Mouse (Mus musculus): ENCODE data around the gene Fbxl3.

Gene Fbxl3

DNA sequence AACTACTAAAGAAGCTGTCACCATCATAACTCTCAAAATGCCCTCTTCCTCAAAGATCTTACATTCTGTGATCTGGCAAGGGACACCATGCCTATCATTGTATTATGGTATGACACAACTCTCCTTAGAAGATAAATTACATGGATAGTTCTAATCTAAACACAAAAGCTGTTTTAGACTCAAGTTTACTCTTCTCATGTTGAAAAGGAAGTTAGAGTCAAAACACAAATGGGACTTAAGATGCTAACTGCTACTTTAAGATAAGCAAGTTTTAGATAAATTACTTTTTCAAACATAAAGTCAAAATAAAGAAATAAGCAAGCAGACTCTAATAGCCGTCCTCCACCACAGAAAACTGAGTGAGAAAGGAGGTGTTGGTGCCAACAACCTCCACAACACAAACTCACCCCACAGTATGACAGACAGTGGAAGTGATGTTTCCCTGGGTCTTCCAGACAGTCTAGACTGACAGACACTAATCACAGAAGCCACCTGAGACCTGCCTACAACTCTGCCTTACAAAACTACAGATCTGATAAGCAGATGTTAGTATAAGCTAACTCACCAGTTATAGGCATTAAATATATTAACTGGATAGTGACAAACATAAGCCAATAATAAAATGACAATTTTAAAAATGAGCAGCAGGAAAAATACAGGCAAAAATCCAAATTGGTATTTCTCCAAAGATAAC is 13.4 kb downstream of the Fbxl3 start:
- DNase-seq (ENCODE audit: low spot score), result no peak

DNA sequence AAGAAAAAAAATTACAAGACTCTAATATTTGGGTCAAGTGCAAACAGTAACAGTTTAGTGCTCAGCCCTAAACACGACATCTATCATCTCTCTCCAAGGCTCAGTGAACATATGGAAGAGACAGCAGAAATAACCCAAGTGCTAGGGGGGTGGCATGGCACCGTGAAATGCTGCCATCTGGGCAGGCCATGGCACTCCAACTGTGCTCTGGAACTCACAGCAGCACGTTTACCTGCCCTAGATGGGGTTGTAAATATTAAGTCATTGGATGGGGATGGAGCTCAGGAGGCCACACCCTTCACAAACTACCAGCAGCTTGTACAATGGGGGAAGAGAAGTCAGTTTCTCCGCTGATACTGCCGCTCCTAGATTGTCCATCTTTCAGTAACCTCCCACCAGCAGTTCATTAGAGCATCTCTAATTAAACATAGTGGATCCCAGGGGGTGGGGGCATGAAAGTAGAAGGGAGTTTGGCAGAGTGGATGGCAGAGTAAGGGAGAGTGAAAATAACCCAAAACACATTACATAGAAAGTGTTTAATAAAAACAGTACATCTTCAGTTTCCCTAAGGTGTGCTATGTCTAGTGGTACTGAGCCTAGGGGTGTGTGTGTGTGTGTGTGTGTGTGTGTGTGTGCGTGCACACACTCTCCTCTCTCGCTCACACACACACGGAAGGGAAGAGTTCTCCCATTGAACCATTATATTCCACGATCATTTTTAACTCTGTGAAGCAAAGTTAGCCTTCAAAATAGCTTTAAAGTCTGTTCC is 20.0 kb downstream of the Fbxl3 start:
- DNase-seq (ENCODE audit: low spot score), result no peak

- no peak for DNase-seq (ENCODE audit: low spot score)
Measured at GRCm38 (mm10) chr14:103078006-103078912, 21.1 kb downstream of the Fbxl3 start.

- DNase-seq (ENCODE audit: low spot score), result no peak
Measured at GRCm38 (mm10) chr14:103077272-103078005, 21.9 kb downstream of the Fbxl3 start.

- no peak for DNase-seq (ENCODE audit: low spot score)
Measured at GRCm38 (mm10) chr14:103075166-103075565, 24.2 kb downstream of the Fbxl3 start.

- no peak for DNase-seq (ENCODE audit: low spot score)
Measured at GRCm38 (mm10) chr14:103073825-103074224, 25.5 kb downstream of the Fbxl3 start.

- no peak for DNase-seq (ENCODE audit: low spot score)
Measured at GRCm38 (mm10) chr14:103072731-103073130, 26.6 kb downstream of the Fbxl3 start.

DNA sequence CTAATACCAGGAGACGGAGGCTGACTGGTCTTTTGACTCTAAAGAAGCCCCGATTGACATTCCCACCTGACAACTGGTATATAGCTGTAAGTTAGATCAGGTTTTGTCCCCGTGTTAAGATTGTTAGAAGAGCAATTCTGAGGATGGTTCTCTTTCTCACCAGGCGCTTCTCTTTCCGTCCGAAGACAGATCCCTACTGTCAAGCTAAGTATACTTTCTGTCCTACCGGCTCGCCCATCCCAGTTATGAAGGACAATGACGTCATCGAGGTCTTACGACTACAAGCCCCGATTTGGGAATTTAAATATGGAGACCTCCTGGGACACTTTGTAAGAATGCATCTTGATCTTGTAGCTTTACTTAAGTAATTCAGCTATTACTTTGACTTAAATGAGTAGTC is 27.9 kb downstream of the Fbxl3 start:
- DNase-seq (ENCODE audit: low spot score), result no peak

DNA sequence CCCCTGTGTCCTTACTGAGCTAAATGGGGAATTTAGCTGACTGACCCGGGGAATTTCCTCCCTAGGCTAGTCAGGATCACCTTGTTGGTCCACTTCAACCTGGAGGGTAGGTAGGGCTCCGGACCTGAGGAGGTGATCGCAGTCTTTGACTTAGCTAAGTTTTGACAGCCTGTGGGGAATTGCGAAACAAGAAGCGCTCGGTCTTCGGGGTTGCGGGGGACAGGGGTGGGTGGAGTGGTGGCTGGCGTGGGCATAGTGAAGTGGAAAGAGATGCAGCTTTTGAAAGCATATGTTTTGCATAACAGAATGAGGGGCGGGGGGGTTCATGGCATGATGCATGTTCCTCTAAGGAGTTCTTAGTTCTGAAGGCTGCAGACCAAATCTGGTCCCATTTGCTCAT is 28.6 kb downstream of the Fbxl3 start:
- DNase-seq (ENCODE audit: low spot score), result no peak

DNA sequence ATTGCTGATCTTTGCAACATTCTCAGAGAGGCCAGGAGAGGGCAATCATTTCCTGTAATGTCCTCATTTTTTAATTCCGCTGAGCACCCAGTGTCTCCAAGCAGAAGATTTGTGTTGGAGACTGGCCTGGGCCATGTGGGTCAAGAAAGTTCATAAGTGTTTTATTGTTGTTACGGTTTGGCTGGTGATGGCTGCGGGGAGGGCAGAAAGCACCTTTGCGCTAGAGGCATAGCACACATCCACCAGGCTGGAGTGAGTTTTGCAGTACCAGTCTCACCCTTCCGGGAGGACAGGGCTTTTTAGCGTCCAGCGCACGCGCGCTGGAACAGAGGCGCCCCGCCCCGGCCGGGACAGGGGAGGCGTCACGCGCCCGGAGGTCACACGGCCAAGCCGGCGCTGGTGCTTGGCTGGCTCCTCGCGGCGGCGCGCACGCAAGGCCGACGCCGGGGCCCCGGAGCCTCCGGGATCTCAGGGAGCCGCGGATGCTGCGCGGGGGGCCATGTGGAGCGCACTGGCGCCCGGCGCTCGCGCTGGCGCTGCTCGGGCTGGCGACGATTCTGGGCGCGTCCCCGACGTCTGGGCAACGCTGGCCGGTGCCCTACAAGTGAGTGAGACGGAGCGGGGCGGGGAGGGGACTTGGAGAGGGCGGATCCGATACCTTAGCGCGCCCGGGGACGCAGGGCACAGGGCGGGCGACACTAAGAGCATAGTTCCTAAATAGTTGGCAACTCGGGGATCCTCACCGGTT is 29.3 kb downstream of the Fbxl3 start, which contains the start of gene Cln5:
Gene Cln5 (plus strand): TSS at position 353 of the 748 bp plus-strand sequence.
- DNase-seq (ENCODE audit: low spot score), result peak; percentile 66

DNA sequence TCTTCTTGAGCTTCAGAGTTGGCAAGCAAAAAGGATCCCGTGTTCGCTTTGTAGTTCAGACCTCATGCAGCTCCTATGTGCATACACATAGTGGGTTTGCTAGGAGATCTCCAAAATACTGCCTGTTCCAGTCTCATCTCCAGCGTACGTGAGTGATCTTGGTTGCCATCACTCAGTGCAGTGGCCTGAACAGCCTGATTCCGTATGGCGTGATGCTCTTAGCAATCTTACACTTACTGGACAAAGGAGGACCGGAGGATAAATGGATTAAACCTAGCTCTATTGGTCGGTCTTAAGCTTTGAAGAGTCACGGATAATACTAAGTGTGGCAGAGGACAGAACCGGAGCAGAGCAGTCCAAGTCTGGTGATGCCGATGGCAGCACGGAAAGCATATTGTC is 29.9 kb downstream of the Fbxl3 start:
- no peak for DNase-seq (ENCODE audit: low spot score)

DNA sequence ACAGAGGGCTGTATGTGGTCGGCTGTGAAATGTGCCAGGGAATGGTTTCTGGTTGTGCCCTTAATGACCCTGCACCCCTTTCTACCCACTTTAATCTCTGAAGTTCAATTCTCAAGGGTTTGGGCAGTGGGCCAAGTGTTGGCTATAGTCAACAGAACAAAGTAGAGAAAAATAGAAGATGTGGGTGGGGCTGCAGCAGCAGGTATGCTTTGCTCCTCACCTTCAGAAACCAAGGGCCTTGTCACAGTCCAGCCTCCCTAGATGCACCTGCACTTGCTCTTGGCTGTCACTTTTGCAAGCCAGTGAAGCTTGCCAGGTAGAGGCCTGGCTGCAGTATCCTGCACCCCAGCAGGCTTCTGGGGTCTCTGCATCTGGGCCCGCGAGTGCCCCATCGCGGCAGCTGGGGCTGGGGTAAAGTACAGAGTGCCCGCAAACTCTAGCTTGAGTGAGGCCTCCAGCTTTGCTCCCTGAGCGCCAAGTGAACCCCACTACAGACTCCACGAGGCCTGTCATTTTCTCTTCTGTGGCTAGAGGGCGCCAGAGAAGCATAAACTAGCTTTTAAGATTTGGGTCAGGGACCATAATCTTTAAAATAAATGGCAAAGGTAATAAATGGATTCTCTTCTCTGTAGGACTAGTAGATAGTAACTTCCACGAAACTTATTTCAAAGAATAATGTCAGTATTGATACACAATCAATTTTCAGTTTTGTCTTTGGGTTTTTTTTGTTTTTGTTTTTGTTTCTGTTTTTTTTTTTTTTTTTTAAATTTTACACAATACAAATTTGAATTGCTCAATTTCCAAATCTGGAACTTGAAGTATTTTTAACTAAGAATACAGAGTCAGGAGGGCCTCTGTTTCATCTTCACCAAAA is 33.8 kb downstream of the Fbxl3 start:
- peak; percentile 78 for DNase-seq (ENCODE audit: low spot score)

DNA sequence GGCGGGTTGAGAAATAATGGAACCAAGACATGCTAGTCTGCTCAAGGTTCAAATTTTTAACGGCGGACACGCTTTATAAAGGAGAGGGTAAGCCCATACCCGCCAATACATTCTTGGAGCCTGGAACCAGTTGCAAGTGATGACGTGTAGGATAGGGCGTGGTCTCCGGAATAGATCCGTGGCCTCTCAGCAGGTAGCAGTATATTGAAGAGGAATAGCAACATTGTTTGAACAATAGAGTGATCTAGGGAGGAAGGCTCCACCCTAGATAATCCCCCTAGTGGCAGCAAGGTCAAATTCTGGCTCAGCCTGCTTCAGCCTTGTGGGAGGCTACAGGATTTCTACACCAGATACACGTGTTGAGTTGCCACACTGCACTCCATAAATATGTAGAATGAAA is 39.9 kb downstream of the Fbxl3 start:
- no peak for DNase-seq (ENCODE audit: low spot score)

- DNase-seq (ENCODE audit: low spot score), result no peak
Measured at GRCm38 (mm10) chr14:103058998-103059397, 40.4 kb downstream of the Fbxl3 start.

DNA sequence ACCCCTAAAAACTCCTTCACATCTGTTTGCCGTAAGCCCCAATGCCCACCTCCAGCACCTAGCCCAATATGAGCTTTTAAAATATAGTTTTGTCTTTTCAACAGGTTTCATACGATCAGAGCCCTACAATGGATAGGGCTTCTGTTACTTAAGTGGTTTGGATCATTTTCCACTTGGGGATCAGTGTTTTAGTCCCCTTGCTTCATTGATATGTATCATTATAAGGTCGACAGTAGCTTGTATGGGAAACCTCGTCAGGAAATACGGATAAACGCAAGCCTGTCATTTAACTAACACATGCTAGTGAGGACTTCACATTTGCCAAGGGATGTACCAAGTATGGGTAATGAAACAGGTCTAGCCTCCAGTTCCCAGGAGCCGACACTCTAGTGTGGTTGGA is 42.8 kb downstream of the Fbxl3 start:
- DNase-seq (ENCODE audit: low spot score), result no peak

- no peak for DNase-seq (ENCODE audit: low spot score)
Measured at GRCm38 (mm10) chr14:103054731-103055130, 44.6 kb downstream of the Fbxl3 start.

DNA sequence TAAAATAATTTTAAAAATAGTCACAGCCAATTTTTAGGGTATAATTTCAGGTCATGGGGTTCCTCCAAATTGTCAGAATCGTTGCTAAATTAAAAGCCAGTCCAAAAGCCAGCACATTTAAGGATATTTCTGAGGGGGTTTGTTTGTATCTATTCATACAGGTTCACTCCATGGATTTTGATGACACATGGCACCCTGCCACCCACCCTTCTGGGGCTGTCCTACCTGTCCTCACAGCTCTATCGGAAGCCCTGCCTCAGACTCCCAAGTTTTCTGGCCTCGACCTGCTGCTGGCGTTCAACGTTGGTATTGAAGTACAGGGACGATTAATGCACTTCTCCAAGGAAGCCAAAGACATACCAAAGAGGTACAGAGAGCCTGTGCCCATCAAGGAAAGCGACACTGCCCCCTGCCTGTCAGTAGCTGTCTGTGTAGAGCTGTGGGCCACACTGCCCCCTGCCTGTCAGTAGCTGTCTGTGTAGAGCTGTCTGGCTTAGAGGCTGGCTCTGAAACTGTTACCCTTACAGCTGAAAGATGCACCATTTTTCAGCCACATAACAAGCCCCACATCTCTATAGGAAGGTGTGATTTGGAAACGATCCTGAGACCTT is 48.1 kb downstream of the Fbxl3 start:
- DNase-seq (ENCODE audit: low spot score), result peak; percentile 55

DNA sequence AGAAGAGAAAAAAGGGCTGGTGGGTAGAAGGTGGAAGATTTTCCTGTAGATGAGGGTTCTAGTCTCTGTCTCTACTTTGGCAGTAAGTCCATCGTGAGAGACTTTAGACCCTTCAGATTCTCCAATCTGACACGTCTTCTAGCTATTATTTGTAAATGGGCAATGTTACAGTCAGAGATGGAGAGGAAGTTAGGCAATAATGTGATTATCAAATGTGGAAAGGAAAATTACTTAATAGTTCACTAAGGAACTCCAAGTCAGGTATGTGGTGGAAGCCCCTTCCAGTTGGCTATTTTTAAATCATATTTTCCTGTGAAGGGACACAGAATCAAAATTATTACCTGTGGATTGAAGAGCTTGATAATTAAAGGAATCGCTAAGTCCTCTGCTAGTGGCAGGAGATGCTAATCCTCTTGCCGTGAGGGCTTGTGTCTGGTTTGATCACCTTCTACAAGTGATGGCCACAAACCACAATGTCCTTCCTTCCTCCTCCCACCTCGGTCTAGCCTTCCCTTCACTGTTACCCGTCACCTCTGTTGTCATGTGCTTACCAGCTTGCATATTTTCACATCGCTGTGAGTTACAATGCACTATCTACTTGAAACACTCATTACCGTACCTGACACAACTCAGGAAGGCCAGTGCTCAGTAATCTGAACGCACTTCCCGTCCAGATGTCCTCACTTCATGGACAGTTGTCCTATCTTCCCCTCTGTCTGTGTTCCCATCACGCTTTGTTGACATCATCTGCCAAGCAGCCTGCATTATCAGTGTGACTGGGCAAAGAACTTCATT is 50.9 kb downstream of the Fbxl3 start:
- no peak for DNase-seq (ENCODE audit: low spot score)

DNA sequence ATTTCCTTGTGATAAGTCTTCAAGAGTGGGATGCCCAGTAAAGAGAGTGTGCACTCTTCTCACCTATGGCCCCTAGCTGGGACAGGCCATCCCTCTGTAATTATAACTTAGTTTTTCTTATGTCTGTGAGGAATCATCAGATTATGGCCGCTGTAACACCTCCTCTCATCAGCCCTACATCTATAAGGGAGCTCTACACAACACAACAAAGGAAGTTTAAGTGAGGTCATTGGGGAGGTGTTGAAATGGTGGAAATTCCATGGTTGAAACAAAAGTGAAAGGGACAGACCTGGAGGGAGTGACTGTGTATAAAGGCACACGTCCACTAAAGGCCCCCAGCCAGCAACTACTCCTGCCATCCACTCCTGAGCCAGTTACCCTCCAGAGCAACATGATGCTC is 52.7 kb downstream of the Fbxl3 start, which contains the start of gene Acod1:
Gene Acod1 (plus strand): TSS at position 301 of the 400 bp plus-strand sequence.
- DNase-seq (ENCODE audit: low spot score), result no peak

Measured in layer of hippocampus, adult 9-10 months (tissue).